Mouse (Mus musculus): ENCODE data around the gene Tra2b. TPM values are rescaled to one million over a fixed set of nuclear protein-coding genes. Genes with fewer than 3 reads are reported as not detected.
A peak's percentile ranks its signal among the peaks of the same experiment; 100 is the strongest.
"Not testable (repeated sequence)": the region's sequence is repeated elsewhere in the genome, so short reads cannot be mapped to it uniquely, and the experiment has no call there.

Gene Tra2b
- total RNA-seq (2021) (100 to 1,000 TPM in 1 of 2 experiments, 10 to 100 TPM in 1; 71.0 to 101 TPM), polyA plus RNA-seq (2012; rRNA removed) (8.1 and 9.9 TPM in 2 replicates)
- long read RNA-seq, transcript Tra2b-204 (9 exons, 3,403 nt): major isoform, 37 of 50 reads
- long read RNA-seq, partial matches to known transcripts: 1 of 50 reads
- long read RNA-seq, other reads (novel, unspliced or antisense): 9 of 50 reads

GRCm38 (mm10) chr16:22265849-22266376 is at the start of gene Tra2b:
Gene Tra2b (minus strand): TSS chr16:22266005.
- DNase-seq: peak; percentile 98

- DNase-seq: peak; percentile 25
These were observed 44.8 kb upstream of the Tra2b start for GRCm38 (mm10) chr16:22310649-22311048.

- DNase-seq: peak; percentile 69
These were observed 36.8 kb upstream of the Tra2b start for GRCm38 (mm10) chr16:22302606-22303005.

- DNase-seq: no peak
These were observed 35.6 kb upstream of the Tra2b start for GRCm38 (mm10) chr16:22301378-22301777.

DNA sequence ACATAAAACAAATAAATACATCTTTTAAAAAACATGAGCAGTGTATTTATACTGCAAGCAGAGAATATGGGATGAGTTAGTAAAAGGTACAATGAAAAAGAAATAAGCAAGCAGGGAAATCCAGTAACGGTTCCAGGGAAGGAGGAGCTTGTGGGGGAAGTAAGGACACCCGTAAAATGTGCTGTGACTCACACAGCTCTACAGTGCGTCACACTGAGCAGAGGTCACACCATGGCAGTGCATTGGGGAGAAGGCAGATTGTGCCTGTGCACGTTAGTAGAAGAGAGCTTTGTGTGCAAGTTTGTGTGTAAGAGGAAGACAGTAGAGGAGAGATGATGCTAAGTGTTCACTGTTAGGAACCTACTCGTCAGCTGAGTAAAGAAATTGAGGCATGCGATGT is 31.1 kb upstream of the Tra2b start:
- DNase-seq: peak; percentile 45

GRCm38 (mm10) chr16:22294812-22295211 is 29.0 kb upstream of the Tra2b start:
- DNase-seq: not testable (repeated sequence)

- DNase-seq: no peak
These were observed 27.8 kb upstream of the Tra2b start for GRCm38 (mm10) chr16:22293600-22293999.

DNA sequence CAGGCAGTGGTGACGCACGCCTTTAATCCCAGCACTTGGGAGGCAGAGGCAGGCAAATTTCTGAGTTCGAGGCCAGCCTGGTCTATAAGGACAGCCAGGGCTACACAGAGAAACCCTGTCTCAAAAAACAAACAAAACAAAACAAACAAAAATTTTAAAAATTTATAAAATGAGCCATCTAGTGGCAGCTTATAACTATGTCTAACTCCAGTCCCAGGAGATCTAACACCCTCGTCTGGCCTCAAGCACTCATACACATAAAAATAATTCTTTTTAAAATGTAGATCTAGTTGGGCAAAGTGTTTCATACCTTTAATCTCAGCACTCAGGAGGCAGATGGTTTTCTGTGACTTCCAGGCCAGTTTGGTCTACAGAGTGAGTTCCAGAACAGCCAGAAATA is 26.6 kb upstream of the Tra2b start:
- DNase-seq: no peak

- no peak for DNase-seq
These were observed 23.8 kb upstream of the Tra2b start for GRCm38 (mm10) chr16:22289643-22290042.

- DNase-seq: no peak
These were observed 21.2 kb upstream of the Tra2b start for GRCm38 (mm10) chr16:22286996-22287395.

DNA sequence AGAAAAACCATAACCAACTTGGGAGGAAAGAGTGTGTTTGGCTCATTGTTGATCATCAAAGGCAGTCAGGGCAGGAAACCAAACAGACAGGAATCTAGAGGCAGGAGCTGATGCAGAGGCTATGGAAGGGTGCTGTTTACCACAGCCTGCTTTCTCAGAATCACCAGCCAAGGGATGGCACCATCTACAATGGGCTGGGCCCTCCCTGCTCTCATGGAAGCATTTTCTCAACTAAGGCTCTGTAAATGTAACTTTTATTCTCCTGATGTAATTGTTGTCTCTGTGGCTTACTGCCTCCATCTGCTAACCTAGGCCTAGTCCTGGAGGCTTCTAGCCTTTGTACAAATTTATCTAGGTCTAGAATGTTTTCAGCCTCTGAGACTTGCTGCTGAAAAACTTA is 10.7 kb upstream of the Tra2b start:
- no peak for DNase-seq

DNA sequence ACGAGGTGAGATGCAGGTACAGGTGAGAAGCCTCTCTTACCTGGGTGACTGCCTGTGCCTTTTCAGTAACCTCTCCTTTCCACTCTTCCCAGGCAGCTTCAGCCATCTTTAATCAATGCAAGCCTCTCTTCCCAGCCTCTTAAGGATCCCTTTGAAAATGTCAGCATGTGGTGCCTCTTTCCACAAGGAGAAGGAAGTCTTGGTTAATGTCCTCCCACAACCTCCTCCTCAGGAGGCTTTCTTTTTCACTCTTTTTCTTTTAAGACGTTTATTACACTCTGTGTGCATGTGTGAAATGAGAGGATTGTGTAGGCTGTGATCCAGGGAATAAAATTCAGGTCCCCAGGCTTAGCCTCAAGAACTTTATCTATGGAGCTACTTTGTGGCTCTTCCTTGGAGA is 9.3 kb upstream of the Tra2b start:
- no peak for DNase-seq

DNA sequence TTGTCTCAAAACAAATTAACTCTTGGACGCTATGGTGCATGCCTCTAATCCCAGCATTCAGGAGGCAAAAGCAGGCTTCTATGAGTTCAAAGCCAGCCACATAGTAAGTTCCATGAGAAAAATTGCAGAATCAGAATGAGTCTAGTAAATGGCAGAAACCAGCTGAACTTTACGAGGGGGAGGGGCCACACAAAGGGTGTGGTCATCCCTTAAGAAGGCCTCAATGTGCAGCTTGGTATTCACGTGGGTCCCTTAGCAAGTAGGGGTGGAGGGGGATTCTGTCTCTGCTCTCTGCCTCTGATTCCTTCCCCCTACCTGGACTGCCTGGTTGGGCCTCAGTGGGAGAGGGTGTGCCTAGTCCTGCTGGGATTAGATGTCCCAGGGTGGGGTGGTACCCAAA is 4.7 kb upstream of the Tra2b start:
- DNase-seq: no peak

GRCm38 (mm10) chr16:22266384-22266783 is 579 bp upstream of the Tra2b start:
- DNase-seq: no peak

DNA sequence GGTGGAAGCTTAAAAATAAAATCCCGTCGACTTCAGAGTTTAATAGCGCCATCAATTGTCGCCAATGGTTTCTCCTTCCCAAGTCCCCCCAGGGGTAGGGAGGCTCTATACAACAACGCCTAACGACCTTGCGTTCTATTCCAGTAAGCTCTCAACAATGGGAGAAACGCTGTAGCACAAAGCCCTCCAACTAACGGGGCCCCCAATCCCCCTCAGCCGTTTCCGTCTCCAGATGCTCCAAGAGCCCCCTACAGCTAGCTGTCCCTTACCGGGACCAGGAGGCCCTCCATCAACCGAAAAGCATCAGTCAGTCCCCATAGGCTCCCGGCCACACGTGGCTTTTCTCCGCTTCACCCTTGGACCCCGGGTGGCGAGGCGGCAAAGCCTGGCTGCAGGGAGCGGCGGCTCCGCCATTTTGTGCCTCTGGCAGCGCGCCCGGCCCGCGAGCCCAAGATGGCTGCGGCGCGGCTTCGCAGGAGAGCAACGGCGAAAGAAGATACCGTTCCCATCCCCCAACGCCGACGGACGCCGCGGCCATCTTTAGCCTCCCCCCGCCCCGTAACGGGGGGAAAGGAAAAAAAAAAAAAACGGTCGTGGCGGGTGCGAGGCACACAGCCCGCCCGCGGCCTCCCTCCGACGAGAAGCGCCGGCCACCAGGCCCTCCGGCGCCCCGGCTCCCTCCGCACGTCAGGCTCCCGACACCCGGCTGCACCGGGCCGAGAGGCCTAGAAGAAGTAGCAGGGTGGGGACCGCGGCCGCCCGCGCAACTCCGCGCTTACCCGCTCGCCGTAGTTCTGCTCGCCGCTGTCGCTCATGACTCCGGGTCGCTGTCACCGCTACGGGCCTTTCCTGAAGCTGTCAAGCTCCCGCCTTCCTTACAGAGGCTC is 600 bp downstream of the Tra2b start:
- DNase-seq: peak; percentile 91

DNA sequence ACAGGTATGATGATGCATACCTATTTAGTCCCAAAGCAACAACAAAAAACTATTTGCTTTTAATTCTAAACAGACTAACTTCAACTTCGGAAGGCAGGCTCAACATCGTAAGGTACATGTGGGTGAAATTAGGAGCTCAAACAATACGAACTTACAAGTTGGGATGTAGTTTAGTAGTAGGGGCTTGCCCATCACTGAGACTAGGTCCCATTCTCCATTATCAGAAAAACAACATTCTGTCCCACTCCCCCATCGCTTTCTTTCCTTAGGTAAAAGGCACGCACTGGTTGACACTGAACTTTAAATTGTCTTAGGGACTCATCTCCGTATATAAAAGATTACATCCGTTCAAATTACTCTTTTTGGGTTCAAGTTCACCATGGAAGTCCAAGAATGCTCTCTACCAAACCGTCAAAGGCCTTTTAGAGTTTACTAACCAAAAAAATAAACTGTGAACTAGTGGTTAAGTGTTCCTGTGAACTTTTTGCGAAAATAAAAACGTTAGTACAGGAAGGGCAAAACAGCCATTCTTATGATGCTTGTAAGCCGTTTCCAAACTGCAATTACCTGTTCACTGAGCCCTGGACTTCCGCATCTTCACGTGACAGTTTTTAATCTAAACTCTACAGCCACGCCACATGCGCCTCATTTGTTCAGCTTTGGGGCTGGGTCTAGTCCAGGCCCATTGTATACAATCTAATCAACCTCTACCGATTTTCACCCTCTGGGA is 1.4 kb downstream of the Tra2b start:
- no peak for DNase-seq

- no peak for DNase-seq
These were observed 2.7 kb downstream of the Tra2b start for GRCm38 (mm10) chr16:22263124-22263523.

GRCm38 (mm10) chr16:22261563-22261962 is 4.2 kb downstream of the Tra2b start:
- no peak for DNase-seq

- DNase-seq: no peak
These were observed 5.2 kb downstream of the Tra2b start for GRCm38 (mm10) chr16:22260423-22261143.

GRCm38 (mm10) chr16:22252255-22252654 is 13.6 kb downstream of the Tra2b start:
- DNase-seq: not testable (repeated sequence)

GRCm38 (mm10) chr16:22250307-22250706 is 15.5 kb downstream of the Tra2b start:
- DNase-seq: no peak

DNA sequence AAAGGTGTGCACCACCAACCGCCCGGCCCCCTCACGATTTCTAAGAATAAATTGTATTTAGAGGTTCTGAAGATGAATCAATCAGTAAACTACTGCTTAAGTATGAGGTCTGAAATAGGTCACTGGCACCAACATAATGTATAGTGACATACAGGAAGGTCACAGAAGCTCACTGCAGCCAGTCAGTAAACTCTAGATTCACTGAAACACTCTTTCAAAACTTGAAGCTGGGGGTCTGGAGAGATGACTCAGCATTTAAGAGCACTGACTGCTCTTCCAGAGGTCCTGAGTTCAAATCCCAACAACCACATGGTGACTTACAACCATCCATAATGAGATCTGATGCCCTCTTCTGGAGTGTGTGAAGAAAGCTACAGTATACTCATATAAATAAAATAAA is 16.1 kb downstream of the Tra2b start:
- no peak for DNase-seq

Data from adrenal gland, adult 2 months (tissue).